Mouse (Mus musculus) embryonic stem cell, embryonic (primary cell): ENCODE results near the gene 1700014D04Rik.
"Not testable (repeated sequence)": the region's sequence is repeated elsewhere in the genome, so short reads cannot be mapped to it uniquely, and the experiment has no call there.

Experiments
- CTCF ChIA-PET, 4 experiments: fragments of 300-600 bp in 2 of 4; fragments of 350-600 bp in 2 of 4; sonication (Branson Sonifier 250); formaldehyde crosslinking; loops; one replicate each; lab custom pipeline; 2022; ENCODE audit warnings: inconsistent platforms in 2 of 4; lab: Charles Lee
- POLR2A ChIA-PET, 4 experiments: fragments of 300-600 bp in 2 of 4; fragments of 350-600 bp in 2 of 4; sonication (Branson Sonifier 250); formaldehyde crosslinking; loops; one replicate each; lab custom pipeline; 2022; ENCODE audit warnings: antibody characterized with exemption in 4 of 4, inconsistent platforms in 1 of 4; lab: Charles Lee

Gene 1700014D04Rik

GRCm38 (mm10) chr13:59750310-59750709 lies 3.8 kb upstream of the 1700014D04Rik start:
- POLR2A ChIA-PET: interaction anchor here in 1 of 4 experiments (0.9 to 2.3 kb wide), 4 partner anchors 9 to 116 kb away, joined by 3 to 8 read pairs (median 4); partner anchors contain the start of gene Isca1
- CTCF ChIA-PET: interaction anchor here in 2 of 4 experiments (0.6 kb wide), 2 partner anchors 169 to 421 kb away, joined by 3 to 7 read pairs; no protein-coding TSS in a partner anchor

GRCm38 (mm10) chr13:59746164-59746563 lies 388 bp downstream of the 1700014D04Rik start:
- POLR2A ChIA-PET: interaction anchor here in 3 of 4 experiments (0.6 to 6.5 kb wide), 17 partner anchors 12 to 407 kb away, joined by 3 to 28 read pairs (median 4); partner anchors contain the start of gene Isca1 (in 3 of the 3)
- CTCF ChIA-PET: interaction anchor here in 3 of 4 experiments (0.8 to 1.3 kb wide), 5 partner anchors 11 to 24 kb away, joined by 3 to 6 read pairs (median 3); no protein-coding TSS in a partner anchor

DNA sequence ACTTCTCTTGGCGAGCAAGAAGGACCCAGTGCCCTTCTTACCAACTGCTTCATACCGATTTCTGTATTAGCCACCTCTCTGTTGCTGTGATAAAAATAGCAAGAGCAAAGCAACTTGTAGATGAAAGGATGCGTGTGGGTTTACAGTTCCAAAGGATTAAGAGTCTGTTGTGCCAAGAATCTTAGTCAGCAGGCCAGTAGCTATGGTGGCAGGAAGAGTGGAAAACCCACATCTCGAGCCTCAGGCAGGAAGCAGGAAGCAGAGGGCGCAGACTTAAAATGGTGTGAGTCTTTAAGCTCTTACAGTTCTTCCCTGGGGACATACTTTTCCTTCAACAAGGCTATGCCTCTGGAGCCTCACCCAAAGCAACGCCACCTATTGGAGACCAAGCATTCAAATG lies 1.1 kb downstream of the 1700014D04Rik start:
- ChIA-PET CTCF (interaction anchor here in 3 of 4 experiments (0.8 to 1.3 kb wide), 5 partner anchors 10 to 25 kb away, joined by 3 to 6 read pairs (median 3); no protein-coding TSS in a partner anchor), POLR2A (interaction anchor here in 3 of 4 experiments (0.5 to 6.5 kb wide), 12 partner anchors 11 to 1144 kb away, joined by 3 to 28 read pairs (median 4); partner anchors contain the start of gene Isca1 (in 3 of the 3))

GRCm38 (mm10) chr13:59741697-59742096 lies 4.9 kb downstream of the 1700014D04Rik start:
- ChIA-PET POLR2A (interaction anchor here in 2 of 4 experiments (0.7 to 6.5 kb wide), 6 partner anchors 8 to 85 kb away, joined by 3 to 28 read pairs (median 3); partner anchors contain the start of gene Isca1 (in 1 of the 2)), CTCF (interaction anchor here in 3 of 4 experiments (0.6 to 1.3 kb wide), 6 partner anchors 11 to 239 kb away, joined by 3 to 5 read pairs (median 3); no protein-coding TSS in a partner anchor)

DNA sequence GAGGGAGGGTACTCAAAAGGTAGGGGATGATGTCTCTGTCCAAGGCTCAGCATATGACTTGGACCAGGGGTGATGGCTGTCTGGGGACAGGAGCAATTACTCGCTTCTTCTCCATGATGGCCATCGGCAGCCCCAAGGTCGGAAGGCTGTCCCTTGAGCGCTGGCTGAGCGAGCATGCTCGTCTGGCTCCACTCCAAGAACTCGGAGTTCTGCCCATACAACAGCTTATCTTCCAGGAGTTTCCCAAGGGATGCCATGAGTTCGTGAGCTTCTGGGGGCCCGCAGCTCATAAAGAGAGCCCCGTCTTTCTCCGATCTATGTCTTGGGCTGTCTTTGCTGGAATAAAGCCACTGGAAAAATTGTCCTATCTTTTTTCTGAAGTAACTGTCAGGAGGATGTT lies 5.5 kb downstream of the 1700014D04Rik start:
- POLR2A ChIA-PET: interaction anchor here in 2 of 4 experiments (0.8 to 6.5 kb wide), 7 partner anchors 9 to 84 kb away, joined by 3 to 28 read pairs (median 3); partner anchors contain the start of genes Isca1 (in 1 of the 2) and Spata31d1a (in 1 of the 2)
- CTCF ChIA-PET: interaction anchor here in 3 of 4 experiments (0.6 to 1.3 kb wide), 8 partner anchors 10 to 239 kb away, joined by 3 to 5 read pairs (median 3); no protein-coding TSS in a partner anchor

- POLR2A ChIA-PET: interaction anchor here in 2 of 4 experiments (1.1 to 1.5 kb wide), 3 partner anchors 9 to 13 kb away, joined by 3 to 4 read pairs (median 3); no protein-coding TSS in a partner anchor
- CTCF ChIA-PET: interaction anchor here in 2 of 4 experiments (0.6 to 0.9 kb wide), 2 partner anchors 10 to 29 kb away, joined by 3 read pairs; partner anchors contain the start of gene Spata31d1a (in 1 of the 2)
Observed at GRCm38 (mm10) chr13:59739397-59739796, 7.2 kb downstream of the 1700014D04Rik start.

- CTCF ChIA-PET: interaction anchor here in 2 of 4 experiments (0.6 to 1.2 kb wide), 3 partner anchors 29 to 323 kb away, joined by 3 read pairs; partner anchors contain the start of gene Spata31d1a (in 1 of the 2)
- POLR2A ChIA-PET: interaction anchor here in 1 of 4 experiments (1.4 kb wide), 1 partner anchor 8 kb away, joined by 3 read pairs; no protein-coding TSS in a partner anchor
Observed at GRCm38 (mm10) chr13:59738455-59738854, 8.1 kb downstream of the 1700014D04Rik start.

GRCm38 (mm10) chr13:59735190-59735589 lies 11.4 kb downstream of the 1700014D04Rik start:
- CTCF ChIA-PET: interaction anchor here in 2 of 4 experiments (0.6 to 1.9 kb wide), 8 partner anchors 9 to 71 kb away, joined by 3 to 9 read pairs (median 4); partner anchors contain the start of genes Spata31d1a (in 2 of the 2), 1700014D04Rik (in 1 of the 2) and Isca1 (in 1 of the 2)
- POLR2A ChIA-PET: interaction anchor here (0.6 to 2.6 kb wide), 16 partner anchors 9 to 615 kb away, joined by 3 to 17 read pairs (median 4); partner anchors contain the start of genes Isca1 (in 3 of the 4), 1700014D04Rik (in 1 of the 4) and Spata31d1a (in 1 of the 4)

GRCm38 (mm10) chr13:59734347-59734746 lies 12.2 kb downstream of the 1700014D04Rik start:
- CTCF ChIA-PET: interaction anchor here (0.6 to 1.9 kb wide), 7 partner anchors 12 to 637 kb away, joined by 3 to 6 read pairs (median 3); partner anchors contain the start of genes Spata31d1a (in 2 of the 4) and Isca1 (in 1 of the 4)
- POLR2A ChIA-PET: interaction anchor here (0.5 to 2.6 kb wide), 26 partner anchors 9 to 1245 kb away, joined by 3 to 17 read pairs (median 4); partner anchors contain the start of genes Isca1 (in 3 of the 4), Spata31d1a (in 2 of the 4), 1700014D04Rik (in 1 of the 4) and Golm1 (in 1 of the 4)

GRCm38 (mm10) chr13:59733936-59734335 lies 12.6 kb downstream of the 1700014D04Rik start:
- ChIA-PET CTCF (interaction anchor here in 3 of 4 experiments (0.6 to 1.9 kb wide), 5 partner anchors 12 to 638 kb away, joined by 3 to 6 read pairs (median 3); partner anchors contain the start of gene Spata31d1a (in 1 of the 3)), POLR2A (interaction anchor here in 3 of 4 experiments (0.6 to 2.6 kb wide), 23 partner anchors 9 to 101 kb away, joined by 3 to 17 read pairs (median 4); partner anchors contain the start of genes Isca1 (in 3 of the 3), 1700014D04Rik (in 2 of the 3), Spata31d1a (in 2 of the 3) and Golm1 (in 1 of the 3))

GRCm38 (mm10) chr13:59731652-59732051 lies 14.9 kb downstream of the 1700014D04Rik start, which contains the start of gene Spata31d1d:
TSS of gene Spata31d1d (minus strand) at chr13:59731752.
- ChIA-PET POLR2A (interaction anchor here in 2 of 4 experiments (0.8 to 1.7 kb wide), 6 partner anchors 15 to 81 kb away, joined by 3 to 5 read pairs (median 3); partner anchors contain the start of genes 1700014D04Rik (in 1 of the 2) and Isca1 (in 1 of the 2)), CTCF (interaction anchor here in 1 of 4 experiments (0.7 kb wide), 1 partner anchor 41 kb away, joined by 3 read pairs; no protein-coding TSS in a partner anchor)

DNA sequence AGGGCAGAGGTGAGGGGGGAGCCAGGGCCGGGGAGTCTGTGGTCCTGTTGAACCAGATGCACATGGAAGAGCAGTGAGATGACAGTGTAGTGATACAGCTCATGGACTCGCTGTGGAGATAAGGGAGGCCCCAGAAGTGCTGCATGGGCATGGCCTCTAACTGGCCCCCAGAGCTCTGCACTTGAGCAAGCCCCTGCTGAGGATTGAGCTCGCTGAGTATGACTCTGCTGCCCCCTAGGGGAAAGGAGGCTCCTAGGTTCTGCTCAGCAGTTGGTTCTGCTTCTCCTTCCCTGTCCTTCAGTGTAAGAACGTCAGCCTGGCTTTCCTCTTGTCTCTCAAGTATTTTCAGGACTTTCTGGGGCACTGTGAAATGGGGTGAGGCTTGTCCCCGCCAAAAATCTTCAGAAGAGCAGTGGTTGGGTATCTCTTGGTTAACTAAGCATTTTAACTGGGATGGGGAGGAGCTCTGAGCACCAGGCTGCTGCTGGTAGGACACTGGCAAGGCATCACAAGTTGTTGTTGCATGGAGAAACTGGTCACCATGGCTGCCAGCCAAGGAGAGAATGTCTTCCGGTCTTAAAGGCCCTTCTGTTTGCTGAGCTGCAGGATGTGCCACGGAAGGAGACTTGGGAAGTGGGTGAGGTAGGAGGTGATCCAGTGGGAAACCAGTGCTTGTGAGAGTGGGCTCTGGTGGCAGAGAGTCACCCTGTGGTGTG lies 18.0 kb downstream of the 1700014D04Rik start:
- CTCF ChIA-PET: interaction anchor here (0.5 to 2.1 kb wide), 57 partner anchors 9 to 263 kb away, joined by 3 to 22 read pairs (median 4); partner anchors contain the start of genes Isca1 (in 4 of the 4), 1700014D04Rik (in 1 of the 4), Agtpbp1 (in 1 of the 4) and Golm1 (in 1 of the 4)

GRCm38 (mm10) chr13:59726139-59726867 lies 20.2 kb downstream of the 1700014D04Rik start:
- POLR2A ChIA-PET: interaction anchor here in 3 of 4 experiments (0.7 to 3.5 kb wide), 24 partner anchors 8 to 142 kb away, joined by 3 to 21 read pairs (median 3); partner anchors contain the start of genes Isca1 (in 2 of the 3), Agtpbp1 (in 1 of the 3), Naa35 (in 1 of the 3) and Spata31d1a (in 1 of the 3)

More for the DNA sequence above, 18.0 kb downstream of the 1700014D04Rik start:
- POLR2A ChIA-PET: interaction anchor here (0.6 to 2.3 kb wide), 36 partner anchors 9 to 335 kb away, joined by 3 to 17 read pairs (median 4); partner anchors contain the start of genes Isca1 (in 2 of the 4), Spata31d1a (in 2 of the 4), Agtpbp1 (in 1 of the 4) and Golm1 (in 1 of the 4)

DNA sequence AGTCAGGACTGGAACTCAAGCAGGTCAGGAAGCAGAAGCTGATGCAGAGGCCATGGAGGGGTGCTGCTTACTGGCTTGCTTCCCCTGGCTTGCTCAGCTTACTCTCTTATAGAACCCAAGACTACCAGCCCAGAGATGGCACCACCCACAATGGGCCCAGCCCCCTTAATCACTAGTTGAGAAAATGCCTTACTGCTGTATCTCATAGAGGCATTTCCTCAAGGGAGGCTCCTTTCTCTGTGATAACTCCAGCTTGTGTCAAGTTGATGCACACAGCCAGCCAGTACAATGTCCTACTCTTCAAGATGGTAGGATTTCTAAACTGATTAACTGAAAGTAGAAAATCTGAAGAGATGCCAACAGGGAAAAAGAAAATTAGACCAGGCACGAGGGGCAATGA lies 24.5 kb downstream of the 1700014D04Rik start:
- POLR2A ChIA-PET, CTCF ChIA-PET: not testable (repeated sequence)

More at GRCm38 (mm10) chr13:59726139-59726867, 20.2 kb downstream of the 1700014D04Rik start:
- CTCF ChIA-PET: interaction anchor here in 3 of 4 experiments (0.6 to 1.0 kb wide), 4 partner anchors 9 to 91 kb away, joined by 3 to 5 read pairs (median 3); partner anchors contain the start of gene Spata31d1a (in 1 of the 3)

- ChIA-PET CTCF (interaction anchor here (0.6 to 2.1 kb wide), 8 partner anchors 9 to 1492 kb away, joined by 3 to 8 read pairs (median 4); partner anchors contain the start of gene Spata31d1a (in 1 of the 4)), POLR2A (interaction anchor here in 3 of 4 experiments (0.6 to 1.8 kb wide), 6 partner anchors 9 to 44 kb away, joined by 4 to 5 read pairs (median 4); partner anchors contain the start of genes Golm1 (in 1 of the 3) and Spata31d1a (in 1 of the 3))
Observed at GRCm38 (mm10) chr13:59719475-59719874, 27.1 kb downstream of the 1700014D04Rik start.
